Mouse (Mus musculus) cerebellum, adult 2 months (tissue): ENCODE measurements around the gene Rfx2.

Experiments used
- CTCF ChIP-seq: fragments of 200-500 bp; IDR thresholded peaks from 2 replicates; pipeline ENCODE4 v1.5.1; 2011; ENCODE audit warnings: low read depth, mild to moderate bottlenecking, control low read depth, low read length, moderate library complexity, borderline replicate concordance; ENCODE audit not compliant: insufficient read depth
- POLR2A ChIP-seq: fragments of 200-500 bp; IDR thresholded peaks from 2 replicates; pipeline ENCODE4 v1.6.1; 2011; ENCODE audit warnings: low read length, control low read depth, borderline replicate concordance; ENCODE audit not compliant: insufficient read depth

- no peak for TF ChIP-seq CTCF
- no peak for TF ChIP-seq POLR2A
Observed at GRCm38 (mm10) chr17:56740788-56741160, 90.0 kb downstream of the Rfx2 start.
